Mouse (Mus musculus): ENCODE results near the gene Snip1. TPM values are rescaled to one million over a fixed set of nuclear protein-coding genes. Genes with fewer than 3 reads are reported as not detected.

Gene Snip1
- polyA plus RNA-seq, 1 experiment from 2014 or later, result 37.7 TPM

DNA sequence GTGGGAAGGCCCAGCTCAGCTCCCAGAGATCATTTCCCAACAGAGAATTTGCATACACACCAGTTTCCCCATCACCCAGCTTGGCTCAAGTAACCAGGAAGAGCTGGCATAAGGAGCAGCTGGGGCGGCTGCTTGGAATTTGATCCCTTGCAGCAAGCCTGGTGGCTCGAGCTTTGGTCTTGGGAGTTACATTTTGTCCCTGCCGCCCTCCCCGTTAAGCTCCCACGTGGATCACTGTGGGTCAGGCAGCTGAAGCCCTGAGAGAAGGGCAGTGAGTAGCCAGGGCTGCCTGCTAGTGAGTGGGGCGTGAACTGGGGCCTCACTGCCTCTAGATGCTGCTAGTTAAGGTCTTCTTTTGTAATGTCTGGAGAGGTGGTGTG lies 49.2 kb downstream of the Snip1 start:
- H3K4me3 ChIP-seq (ENCODE audit: low read depth, low read length), result no peak overlapping the region
- H3K27me3 ChIP-seq (ENCODE audit: control insufficient read depth, insufficient read depth, low read length), result no peaks in the 10 kb centered on the region
- DNase-seq (ENCODE audit: low spot score), result no peak
- no peak overlapping the region for H3K4me2 ChIP-seq (replicated peaks; ENCODE audit: low read depth, low read length)
- H3K9ac ChIP-seq (ENCODE audit: low read depth, low read length), result no peak overlapping the region
- ATAC-seq (ENCODE audit: low FRiP score), result no peak
- no peak overlapping the region for H3K27ac ChIP-seq (ENCODE audit: low read depth, low read length)
- 40% methylated on average over 6 of the region's 6 CpGs for WGBS
- H3K9me3 ChIP-seq (ENCODE audit: control insufficient read depth, low read length), result no peaks in the 10 kb centered on the region
- H3K36me3 ChIP-seq (ENCODE audit: control insufficient read depth, insufficient read depth, low read length), result no peaks in the 10 kb centered on the region
- H3K4me1 ChIP-seq (replicated peaks; ENCODE audit: control insufficient read depth, insufficient read depth, low read length), result no peaks in the 10 kb centered on the region

DNA sequence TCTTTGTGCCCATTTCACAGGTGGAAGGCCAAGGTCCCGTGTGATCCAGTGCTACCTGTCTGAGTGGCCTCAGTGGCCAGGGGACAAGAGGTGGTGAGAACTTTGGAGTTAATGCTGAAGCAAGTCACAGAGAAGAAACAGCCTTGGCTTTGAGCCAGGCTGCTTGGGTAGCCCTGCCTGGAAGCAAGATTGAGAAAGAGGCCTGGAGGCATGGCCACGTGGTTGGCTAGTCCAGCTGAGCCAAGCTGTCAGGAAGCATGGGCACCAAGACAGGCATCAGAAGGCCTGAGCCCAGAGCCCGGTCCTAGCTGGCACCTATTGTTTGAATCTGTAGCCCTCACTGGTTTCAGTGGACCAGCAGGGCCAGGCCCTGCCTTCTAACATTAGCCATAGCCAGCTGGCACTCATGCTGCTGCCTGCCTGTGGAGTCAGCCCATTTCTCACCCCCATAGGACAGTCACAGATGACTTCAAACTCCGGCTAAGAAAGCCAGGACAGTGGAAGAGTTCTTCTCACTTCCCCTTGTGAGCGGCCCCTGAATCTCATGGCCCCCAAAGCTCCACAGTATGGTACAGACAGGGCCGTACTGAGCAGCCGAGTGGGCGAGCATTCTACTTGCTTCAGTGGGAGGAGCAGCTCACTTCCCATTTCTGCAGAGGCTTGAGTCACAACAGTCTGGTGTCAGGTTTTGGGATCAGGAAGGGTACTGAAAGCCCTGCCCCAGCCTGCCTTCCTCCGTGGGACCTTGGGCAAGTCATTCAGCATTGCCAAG lies 49.8 kb downstream of the Snip1 start:
- Histone ChIP-seq H3K27me3 (ENCODE audit: control insufficient read depth, insufficient read depth, low read length) (no peaks in the 10 kb centered on the region), H3K4me2 (replicated peaks; ENCODE audit: low read depth, low read length) (no peak overlapping the region), H3K36me3 (ENCODE audit: control insufficient read depth, insufficient read depth, low read length) (no peaks in the 10 kb centered on the region), H3K4me1 (replicated peaks; ENCODE audit: control insufficient read depth, insufficient read depth, low read length) (no peaks in the 10 kb centered on the region), H3K9me3 (ENCODE audit: control insufficient read depth, low read length) (no peaks in the 10 kb centered on the region), H3K27ac (ENCODE audit: low read depth, low read length) (no peak overlapping the region), H3K9ac (ENCODE audit: low read depth, low read length) (no peak overlapping the region), H3K4me3 (ENCODE audit: low read depth, low read length) (no peak overlapping the region)
- ATAC-seq (ENCODE audit: low FRiP score) (no peak), DNase-seq (ENCODE audit: low spot score) (no peak)
- 78% methylated on average over 9 of the region's 9 CpGs for WGBS

DNA sequence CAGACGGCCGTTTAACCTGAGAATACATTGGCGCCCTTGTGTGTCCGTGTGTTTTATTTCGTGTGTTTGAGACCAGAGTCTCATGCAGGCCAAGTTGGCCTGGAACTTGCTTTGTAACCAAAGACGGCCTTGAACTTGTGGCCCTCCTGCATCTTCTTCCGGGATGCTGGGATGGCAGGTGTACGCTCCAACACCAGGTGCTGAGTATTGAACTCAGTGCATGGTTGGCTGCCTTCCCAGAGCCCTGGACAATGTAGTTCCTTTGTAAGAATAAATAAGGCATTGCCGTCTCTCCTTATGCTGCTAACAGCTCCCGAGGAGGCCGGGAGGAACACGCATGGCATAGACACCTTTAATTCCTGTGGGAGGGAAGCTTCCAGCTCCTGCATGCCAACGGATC lies 50.5 kb downstream of the Snip1 start:
- no peak overlapping the region for H3K4me3 ChIP-seq (ENCODE audit: low read depth, low read length)
- no peaks in the 10 kb centered on the region for H3K27me3 ChIP-seq (ENCODE audit: control insufficient read depth, insufficient read depth, low read length)
- H3K36me3 ChIP-seq (ENCODE audit: control insufficient read depth, insufficient read depth, low read length), result no peaks in the 10 kb centered on the region
- H3K9me3 ChIP-seq (ENCODE audit: control insufficient read depth, low read length), result no peaks in the 10 kb centered on the region
- no peak overlapping the region for H3K4me2 ChIP-seq (replicated peaks; ENCODE audit: low read depth, low read length)
- ATAC-seq (ENCODE audit: low FRiP score) (no peak), DNase-seq (ENCODE audit: low spot score) (no peak)
- no peak overlapping the region for H3K27ac ChIP-seq (ENCODE audit: low read depth, low read length)
- H3K4me1 ChIP-seq (replicated peaks; ENCODE audit: control insufficient read depth, insufficient read depth, low read length), result no peaks in the 10 kb centered on the region
- 83% methylated on average over 13 of the region's 13 CpGs for WGBS
- no peak overlapping the region for H3K9ac ChIP-seq (ENCODE audit: low read depth, low read length)

DNA sequence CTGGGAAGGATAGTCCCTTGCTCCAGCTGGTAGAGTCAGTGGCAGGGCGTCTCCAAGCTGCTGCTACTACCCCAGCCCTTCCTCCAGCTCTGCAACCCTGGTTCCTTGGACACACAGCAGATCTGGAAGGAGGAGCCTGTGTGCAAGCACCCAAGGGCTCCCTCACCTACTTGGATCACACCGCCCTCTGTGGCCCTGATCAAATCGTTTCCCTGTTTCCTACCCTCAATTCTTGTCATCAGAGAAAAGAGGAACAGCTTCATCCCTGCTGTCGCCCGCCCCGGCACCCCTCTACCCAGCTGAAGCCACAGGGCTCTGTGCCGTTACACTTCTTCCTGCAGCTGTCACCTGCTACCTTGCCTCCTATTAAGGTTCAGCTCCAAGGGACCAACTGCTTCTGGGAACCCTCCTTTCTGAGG lies 51.4 kb downstream of the Snip1 start:
- no peak overlapping the region for H3K4me2 ChIP-seq (replicated peaks; ENCODE audit: low read depth, low read length)
- WGBS, result 75% methylated on average over 7 of the region's 7 CpGs
- H3K36me3 ChIP-seq (ENCODE audit: control insufficient read depth, insufficient read depth, low read length), result no peaks in the 10 kb centered on the region
- H3K27ac ChIP-seq (ENCODE audit: low read depth, low read length), result no peak overlapping the region
- no peak overlapping the region for H3K4me3 ChIP-seq (ENCODE audit: low read depth, low read length)
- peaks cover 4% of the 10 kb centered on the region for H3K4me1 ChIP-seq (replicated peaks; ENCODE audit: control insufficient read depth, insufficient read depth, low read length)
- no peaks in the 10 kb centered on the region for H3K27me3 ChIP-seq (ENCODE audit: control insufficient read depth, insufficient read depth, low read length)
- H3K9ac ChIP-seq (ENCODE audit: low read depth, low read length), result no peak overlapping the region
- no peaks in the 10 kb centered on the region for H3K9me3 ChIP-seq (ENCODE audit: control insufficient read depth, low read length)
- no peak for ATAC-seq (ENCODE audit: low FRiP score)
- no peak for DNase-seq (ENCODE audit: low spot score)

DNA sequence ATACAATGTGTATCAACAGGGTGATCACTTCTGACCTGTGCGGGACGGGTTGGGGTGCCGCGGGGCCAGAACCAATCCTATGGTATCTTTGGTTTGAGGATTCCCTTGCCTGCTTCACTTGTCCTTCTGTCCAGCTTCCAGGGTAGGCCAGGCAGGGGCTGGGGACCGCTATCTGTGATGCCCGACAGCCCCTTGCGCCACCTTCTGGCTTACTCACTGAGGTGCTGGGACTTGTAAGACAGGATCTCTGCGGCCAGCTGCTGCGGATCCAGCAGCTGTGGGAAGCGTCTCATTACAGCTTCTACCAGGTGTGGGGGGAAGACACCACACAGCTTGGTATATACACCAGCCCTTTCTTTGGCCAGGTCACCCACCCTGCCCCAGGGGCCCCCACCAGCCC lies 52.6 kb downstream of the Snip1 start:
- H3K4me2 ChIP-seq (replicated peaks; ENCODE audit: low read depth, low read length), result no peak overlapping the region
- H3K9me3 ChIP-seq (ENCODE audit: control insufficient read depth, low read length), result no peaks in the 10 kb centered on the region
- H3K36me3 ChIP-seq (ENCODE audit: control insufficient read depth, insufficient read depth, low read length), result no peaks in the 10 kb centered on the region
- H3K4me1 ChIP-seq (replicated peaks; ENCODE audit: control insufficient read depth, insufficient read depth, low read length), result peaks cover 7% of the 10 kb centered on the region
- DNase-seq (ENCODE audit: low spot score), result peak; percentile 55
- 29% methylated on average over 10 of the region's 10 CpGs for WGBS
- no peaks in the 10 kb centered on the region for H3K27me3 ChIP-seq (ENCODE audit: control insufficient read depth, insufficient read depth, low read length)
- no peak overlapping the region for H3K9ac ChIP-seq (ENCODE audit: low read depth, low read length)
- H3K4me3 ChIP-seq (ENCODE audit: low read depth, low read length), result no peak overlapping the region
- no peak for ATAC-seq (ENCODE audit: low FRiP score)
- no peak overlapping the region for H3K27ac ChIP-seq (ENCODE audit: low read depth, low read length)

DNA sequence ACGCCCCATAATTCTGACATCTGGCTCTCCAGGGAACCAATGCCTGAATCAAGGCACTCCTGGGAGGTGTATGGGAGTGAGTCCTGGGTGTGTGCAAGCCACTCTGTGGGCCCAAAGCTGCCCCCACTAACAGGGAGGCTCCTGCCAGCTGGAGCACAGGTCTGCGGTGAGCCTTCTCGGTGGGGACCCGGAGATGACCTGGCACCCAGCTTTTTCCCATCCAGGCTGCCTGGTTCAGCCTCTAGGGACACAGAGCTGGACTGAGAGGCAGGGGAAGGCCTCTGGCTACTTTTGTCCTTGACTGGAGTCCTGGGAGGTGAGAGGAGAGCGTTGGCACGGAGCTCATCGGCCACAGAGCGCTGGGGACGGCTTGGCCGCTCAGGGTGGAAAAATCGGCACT lies 53.2 kb downstream of the Snip1 start:
- no peaks in the 10 kb centered on the region for H3K36me3 ChIP-seq (ENCODE audit: control insufficient read depth, insufficient read depth, low read length)
- no peak for DNase-seq (ENCODE audit: low spot score)
- no peak for ATAC-seq (ENCODE audit: low FRiP score)
- H3K9me3 ChIP-seq (ENCODE audit: control insufficient read depth, low read length), result no peaks in the 10 kb centered on the region
- H3K27me3 ChIP-seq (ENCODE audit: control insufficient read depth, insufficient read depth, low read length), result no peaks in the 10 kb centered on the region
- no peak overlapping the region for H3K9ac ChIP-seq (ENCODE audit: low read depth, low read length)
- peaks cover 9% of the 10 kb centered on the region for H3K4me1 ChIP-seq (replicated peaks; ENCODE audit: control insufficient read depth, insufficient read depth, low read length)
- 91% methylated on average over 11 of the region's 11 CpGs for WGBS
- no peak overlapping the region for H3K4me2 ChIP-seq (replicated peaks; ENCODE audit: low read depth, low read length)
- H3K4me3 ChIP-seq (ENCODE audit: low read depth, low read length), result no peak overlapping the region
- no peak overlapping the region for H3K27ac ChIP-seq (ENCODE audit: low read depth, low read length)

DNA sequence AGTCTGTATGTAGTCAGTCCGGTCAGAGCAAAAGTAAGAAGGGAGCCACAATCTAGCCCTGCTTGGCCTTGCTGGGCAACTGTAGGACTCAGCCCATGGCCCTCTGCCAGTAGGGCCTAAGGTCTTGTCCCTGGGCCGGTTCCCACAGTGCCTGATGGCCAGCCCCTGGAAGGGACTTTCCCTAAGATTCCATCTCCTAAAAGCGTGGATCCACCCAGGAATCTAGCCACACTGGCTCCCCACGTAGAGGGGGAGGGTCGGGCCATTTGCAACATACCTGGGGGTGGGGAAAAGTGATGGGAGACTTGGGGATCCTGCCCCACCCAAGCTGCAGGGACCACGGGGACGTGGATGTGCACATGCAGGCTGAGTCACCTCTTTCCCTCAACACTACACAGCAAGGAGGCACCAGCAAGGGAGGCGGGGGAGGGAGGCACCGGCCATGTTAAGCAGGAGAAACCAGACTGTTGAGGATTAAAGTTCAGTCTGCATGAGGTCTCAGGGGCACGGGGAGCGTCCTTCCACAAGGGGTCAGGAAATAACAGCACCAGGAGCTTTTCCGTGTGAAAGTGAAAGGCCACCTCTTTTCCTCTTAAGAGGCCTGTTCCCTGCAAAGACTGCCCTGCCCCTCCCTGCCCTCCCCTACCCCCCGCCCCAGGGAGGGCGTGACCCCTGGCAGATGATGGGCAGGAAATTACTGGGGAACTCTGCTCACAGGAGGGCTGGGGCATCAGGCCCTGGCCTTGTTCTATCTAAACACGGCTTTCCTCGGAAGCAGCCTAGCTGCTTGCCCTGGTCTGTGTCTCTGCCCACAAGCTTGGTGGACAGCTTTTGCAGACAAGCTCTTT lies 56.2 kb downstream of the Snip1 start:
- no peak overlapping the region for H3K27ac ChIP-seq (ENCODE audit: low read depth, low read length)
- peaks cover 9% of the 10 kb centered on the region for H3K4me1 ChIP-seq (replicated peaks; ENCODE audit: control insufficient read depth, insufficient read depth, low read length)

DNA sequence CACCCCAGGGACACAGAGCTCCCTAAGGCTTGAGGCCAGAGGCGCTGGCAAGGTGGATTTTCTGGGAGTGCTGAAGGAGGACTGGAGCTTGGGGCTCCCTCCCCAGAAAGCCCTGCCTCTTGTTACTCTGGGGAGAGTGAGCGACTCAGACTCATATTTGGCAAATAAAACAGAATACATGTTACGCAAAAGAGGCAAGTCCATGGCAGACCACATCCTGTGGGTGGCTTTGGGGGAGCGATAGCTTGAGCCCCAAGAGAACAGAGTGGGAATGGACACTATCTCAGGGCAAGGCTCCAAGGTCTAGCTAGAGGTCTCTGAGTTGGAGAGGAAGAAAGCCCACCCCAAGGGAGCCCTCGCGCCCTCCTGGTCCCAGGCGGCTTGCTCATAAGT lies 56.8 kb downstream of the Snip1 start:
- no peaks in the 10 kb centered on the region for H3K9me3 ChIP-seq (ENCODE audit: control insufficient read depth, low read length)
- no peaks in the 10 kb centered on the region for H3K36me3 ChIP-seq (ENCODE audit: control insufficient read depth, insufficient read depth, low read length)
- H3K27ac ChIP-seq (ENCODE audit: low read depth, low read length), result no peak overlapping the region
- no peak overlapping the region for H3K9ac ChIP-seq (ENCODE audit: low read depth, low read length)
- peaks cover 9% of the 10 kb centered on the region for H3K4me1 ChIP-seq (replicated peaks; ENCODE audit: control insufficient read depth, insufficient read depth, low read length)
- DNase-seq (ENCODE audit: low spot score) (no peak), ATAC-seq (ENCODE audit: low FRiP score) (no peak)
- H3K27me3 ChIP-seq (ENCODE audit: control insufficient read depth, insufficient read depth, low read length), result peaks cover 5% of the 10 kb centered on the region; the same call in 1 of the 2 replicates
- H3K4me3 ChIP-seq (ENCODE audit: low read depth, low read length), result no peak overlapping the region
- no peak overlapping the region for H3K4me2 ChIP-seq (replicated peaks; ENCODE audit: low read depth, low read length)
- 74% methylated on average over 7 of the region's 7 CpGs for WGBS

More for the DNA sequence above, 56.2 kb downstream of the Snip1 start:
- H3K36me3 ChIP-seq (ENCODE audit: control insufficient read depth, insufficient read depth, low read length), result no peaks in the 10 kb centered on the region
- ATAC-seq (ENCODE audit: low FRiP score), result no peak
- 24% methylated on average over 16 of the region's 16 CpGs for WGBS
- H3K4me2 ChIP-seq (replicated peaks; ENCODE audit: low read depth, low read length), result no peak overlapping the region
- no peaks in the 10 kb centered on the region for H3K9me3 ChIP-seq (ENCODE audit: control insufficient read depth, low read length)
- H3K9ac ChIP-seq (ENCODE audit: low read depth, low read length), result no peak overlapping the region; the same call in 1 of the 2 replicates
- no peak for DNase-seq (ENCODE audit: low spot score)
- H3K4me3 ChIP-seq (ENCODE audit: low read depth, low read length), result no peak overlapping the region
- H3K27me3 ChIP-seq (ENCODE audit: control insufficient read depth, insufficient read depth, low read length), result peaks cover 5% of the 10 kb centered on the region; the same call in 1 of the 2 replicates
